ENCODE assay signal across 17 mouse cellular contexts in genomic region chr5:122402160-122402559, GRCm38 (mm10). TPM values are rescaled to one million over a fixed set of nuclear protein-coding genes. Genes with fewer than 3 reads are reported as not detected.
DNase-seq lines count a peak whose midpoint lies in the region; ATAC-seq and TF ChIP-seq lines count a peak whose summit lies in the region.
"Had no signal": no experiment of that assay in that cellular context is flagged by ENCODE, and none has a peak within 500 bp of the region (broad histone marks: within the 10 kb centered on the region; RNA-seq: fewer than 3 reads in every experiment).

No protein-coding gene starts in this region.

- H3K4me2 ChIP-seq in heart, embryonic 15.5 days: no peak overlapping the region
- no peak overlapping the region for H3K4me2 ChIP-seq in heart, embryonic 12.5 days
- H3K4me2 ChIP-seq in intestine, postnatal 0 days (replicated peaks; ENCODE audit: low read depth): no peak overlapping the region
- no peak overlapping the region for H3K4me2 ChIP-seq in intestine, embryonic 16.5 days (ENCODE audit: low read depth, low read length)
- H3K4me2 ChIP-seq: limb, embryonic 15.5 days; midbrain, embryonic 12.5 days had no signal

- no peaks in the 10 kb centered on the region for H3K9me3 ChIP-seq in heart, embryonic 15.5 days (replicated peaks)
- H3K9me3 ChIP-seq in heart, embryonic 12.5 days (replicated peaks): no peaks in the 10 kb centered on the region
- H3K9me3 ChIP-seq in intestine, postnatal 0 days (ENCODE audit: control insufficient read depth): no peaks in the 10 kb centered on the region
- H3K9me3 ChIP-seq in intestine, embryonic 16.5 days (ENCODE audit: control insufficient read depth, low read length): no peaks in the 10 kb centered on the region
- H3K9me3 ChIP-seq: limb, embryonic 15.5 days; midbrain, embryonic 12.5 days had no signal

- DNase-seq in left cerebral cortex, adult 2 months (ENCODE audit: extremely low spot score in 1 of 2, low spot score in 2 of 2): no peak
- no peak for DNase-seq in left cerebral cortex, postnatal 36 days (ENCODE audit: low spot score in 2 of 2)
- DNase-seq in thymus, postnatal 25 days: no peak
- DNase-seq: adrenal gland, adult 8-10 months; cerebellum, adult 9-10 months; gastrocnemius, postnatal 36 days; liver, postnatal 0 days; thymus, adult 2 months had no signal

- H3K9ac ChIP-seq in heart, embryonic 15.5 days: no peak overlapping the region
- H3K9ac ChIP-seq in heart, embryonic 12.5 days: no peak overlapping the region
- H3K9ac ChIP-seq in intestine, postnatal 0 days (ENCODE audit: low read depth, low read length): no peak overlapping the region
- no peak overlapping the region for H3K9ac ChIP-seq in intestine, embryonic 16.5 days (ENCODE audit: low read depth, low read length)
- H3K9ac ChIP-seq: limb, embryonic 15.5 days; liver, postnatal 0 days; midbrain, embryonic 12.5 days had no signal

- H3K36me3 ChIP-seq in heart, embryonic 15.5 days: peaks cover 47% of the 10 kb centered on the region
- H3K36me3 ChIP-seq in heart, embryonic 12.5 days: peaks cover 83% of the 10 kb centered on the region
- H3K36me3 ChIP-seq in intestine, postnatal 0 days (ENCODE audit: control insufficient read depth, insufficient read depth): peaks cover 82% of the 10 kb centered on the region
- peaks cover 12% of the 10 kb centered on the region for H3K36me3 ChIP-seq in intestine, embryonic 16.5 days (ENCODE audit: control insufficient read depth, insufficient read depth, low read length)
- H3K36me3 ChIP-seq in small intestine, adult 2 months (ENCODE audit: control insufficient read depth, insufficient read depth, low read length): peaks cover 81% of the 10 kb centered on the region

- no peak for TF ChIP-seq POLR2A in small intestine, adult 2 months (IDR thresholded peaks at IDR 0.05; ENCODE audit: low read depth, low read length)

- H3K27ac ChIP-seq in heart, embryonic 15.5 days: peak overlapping the region; percentile 66
- no peak overlapping the region for H3K27ac ChIP-seq in heart, embryonic 12.5 days (ENCODE audit: poor library complexity, severe bottlenecking)
- H3K27ac ChIP-seq in intestine, postnatal 0 days (ENCODE audit: low read depth, low read length): 0 out of 2 replicates have a peak overlapping the region, but pooled peaks have one; percentile 7
- no peak overlapping the region for H3K27ac ChIP-seq in intestine, embryonic 16.5 days (ENCODE audit: low read length)
- peak overlapping the region; percentile 69 for H3K27ac ChIP-seq in left cerebral cortex, adult 2 months
- peak overlapping the region; percentile 21; the same call in 1 of the 2 replicates for H3K27ac ChIP-seq in small intestine, adult 2 months (ENCODE audit: insufficient read depth, low read depth, low read length)
- H3K27ac ChIP-seq: embryonic facial prominence, embryonic 10.5 days; limb, embryonic 15.5 days; midbrain, embryonic 12.5 days had no signal

- 85% methylated on average over 13 of the region's 13 CpGs for WGBS in heart, embryonic 15.5 days
- WGBS in heart, embryonic 12.5 days: 91% methylated on average over 13 of the region's 13 CpGs
- WGBS in intestine, postnatal 0 days: 78% methylated on average over 13 of the region's 13 CpGs
- 71% methylated on average over 13 of the region's 13 CpGs for WGBS in intestine, embryonic 16.5 days
- WGBS in small intestine, adult 2 months: 85% methylated on average over 13 of the region's 13 CpGs

- no peak for TF ChIP-seq CTCF in intestine, postnatal 0 days (IDR thresholded peaks at IDR 0.05; ENCODE audit: low read depth)
- TF ChIP-seq CTCF in left cerebral cortex, adult 2 months (IDR thresholded peaks at IDR 0.05): no peak
- TF ChIP-seq CTCF in small intestine, adult 2 months (IDR thresholded peaks at IDR 0.05; ENCODE audit: extremely low read depth, insufficient read length, insufficient replicate concordance, low read depth, low read length): no peak

- peaks cover 37% of the 10 kb centered on the region for H3K4me1 ChIP-seq in heart, embryonic 15.5 days (replicated peaks)
- peaks cover 26% of the 10 kb centered on the region for H3K4me1 ChIP-seq in heart, embryonic 12.5 days (replicated peaks)
- no peaks in the 10 kb centered on the region for H3K4me1 ChIP-seq in intestine, postnatal 0 days (replicated peaks; ENCODE audit: control insufficient read depth, insufficient read depth, low read length)
- H3K4me1 ChIP-seq in intestine, embryonic 16.5 days (ENCODE audit: control insufficient read depth, insufficient read depth, low read length): no peaks in the 10 kb centered on the region
- H3K4me1 ChIP-seq in small intestine, adult 2 months (ENCODE audit: control insufficient read depth, insufficient read depth, insufficient read length, low read length): no peaks in the 10 kb centered on the region; the same call in none of the 2 replicates
- H3K4me1 ChIP-seq: embryonic facial prominence, embryonic 10.5 days; limb, embryonic 15.5 days; midbrain, embryonic 12.5 days had no signal

- H3K27me3 ChIP-seq in heart, embryonic 15.5 days: no peaks in the 10 kb centered on the region
- no peaks in the 10 kb centered on the region for H3K27me3 ChIP-seq in heart, embryonic 12.5 days (replicated peaks)
- H3K27me3 ChIP-seq in intestine, postnatal 0 days (replicated peaks; ENCODE audit: control insufficient read depth, insufficient read depth, low read length): no peaks in the 10 kb centered on the region
- H3K27me3 ChIP-seq in intestine, embryonic 16.5 days (replicated peaks; ENCODE audit: control insufficient read depth, insufficient read depth, low read length): no peaks in the 10 kb centered on the region
- no peaks in the 10 kb centered on the region for H3K27me3 ChIP-seq in small intestine, adult 2 months (ENCODE audit: control insufficient read depth, insufficient read depth, low read length)
- H3K27me3 ChIP-seq: limb, embryonic 15.5 days; midbrain, embryonic 12.5 days; Patski had no signal

- no peak overlapping the region for H3K4me3 ChIP-seq in heart, embryonic 15.5 days
- no peak overlapping the region for H3K4me3 ChIP-seq in heart, embryonic 12.5 days
- H3K4me3 ChIP-seq in intestine, postnatal 0 days (ENCODE audit: low read depth, low read length): no peak overlapping the region
- no peak overlapping the region for H3K4me3 ChIP-seq in intestine, embryonic 16.5 days (ENCODE audit: low read length)
- no peak overlapping the region for H3K4me3 ChIP-seq in left cerebral cortex, adult 2 months
- no peak overlapping the region for H3K4me3 ChIP-seq in small intestine, adult 2 months (ENCODE audit: low read depth, low read length)
- H3K4me3 ChIP-seq: embryonic facial prominence, embryonic 10.5 days; limb, embryonic 15.5 days; midbrain, embryonic 12.5 days had no signal

- ATAC-seq in heart, embryonic 15.5 days (replicated peaks; ENCODE audit: insufficient number of reproducible peaks, insufficient read depth, low FRiP score, low read depth): no peak
- ATAC-seq in heart, embryonic 12.5 days (ENCODE audit: insufficient number of reproducible peaks, low FRiP score): no peak
- ATAC-seq in intestine, postnatal 0 days: no peak
- ATAC-seq in intestine, embryonic 16.5 days: no peak
- ATAC-seq: liver, postnatal 0 days; Patski had no signal

- intact Hi-C loops in left cerebral cortex, adult 2 months (cut with DNase I): loop anchor here (5.0 kb wide), 1 partner anchor 325 kb away; no protein-coding TSS in a partner anchor
- intact Hi-C loops in left cerebral cortex, postnatal 36 days (cut with DNase I): loop anchor here (5.0 kb wide), 1 partner anchor 325 kb away; no protein-coding TSS in a partner anchor

RNA-seq across cellular contexts. Expression of gene Arpc3, which starts 10.5 kb away (rescaled TPM):
- polyA plus RNA-seq in heart, embryonic 15.5 days (2015; fragmentation: Nextera tagmentation; extraction: Ambion mirVana): 98.6 and 103 TPM in 2 replicates
- polyA plus RNA-seq in heart, embryonic 12.5 days (2016; fragmentation: Nextera tagmentation; extraction: Ambion mirVana): 105 and 109 TPM in 2 replicates
- 166 and 171 TPM in 2 replicates for polyA plus RNA-seq in intestine, postnatal 0 days (2015; fragmentation: Nextera tagmentation; extraction: Ambion mirVana)
- 161 and 164 TPM in 2 replicates for polyA plus RNA-seq in intestine, embryonic 16.5 days (2015; fragmentation: Nextera tagmentation; extraction: Ambion mirVana)
- total RNA-seq in left cerebral cortex, adult 2 months (2021): 100 to 1,000 TPM; 200 to 216 TPM
- 100 to 1,000 TPM; 211 to 225 TPM for total RNA-seq in left cerebral cortex, postnatal 36 days (2021)
- polyA plus RNA-seq in small intestine, adult 2 months (2012; rRNA removed): 46.5 and 105 TPM in 2 replicates

RNA-seq across cellular contexts. Expression of gene Anapc7, which starts 19.3 kb away (rescaled TPM):
- polyA plus RNA-seq in heart, embryonic 15.5 days (2015; fragmentation: Nextera tagmentation; extraction: Ambion mirVana): 30.2 and 38.5 TPM in 2 replicates
- 32.0 and 35.4 TPM in 2 replicates for polyA plus RNA-seq in heart, embryonic 12.5 days (2016; fragmentation: Nextera tagmentation; extraction: Ambion mirVana)
- polyA plus RNA-seq in intestine, postnatal 0 days (2015; fragmentation: Nextera tagmentation; extraction: Ambion mirVana): 22.5 and 22.8 TPM in 2 replicates
- 35.9 and 40.1 TPM in 2 replicates for polyA plus RNA-seq in intestine, embryonic 16.5 days (2015; fragmentation: Nextera tagmentation; extraction: Ambion mirVana)
- 10 to 100 TPM; 28.6 to 29.5 TPM for total RNA-seq in left cerebral cortex, adult 2 months (2021)
- 10 to 100 TPM; 31.5 to 34.0 TPM for total RNA-seq in left cerebral cortex, postnatal 36 days (2021)
- 9.1 and 17.2 TPM in 2 replicates for polyA plus RNA-seq in small intestine, adult 2 months (2012; rRNA removed)

RNA-seq across cellular contexts. Expression of gene Fam216a, which starts 30.0 kb away (rescaled TPM):
- polyA plus RNA-seq in heart, embryonic 15.5 days (2015; fragmentation: Nextera tagmentation; extraction: Ambion mirVana): 43.7 and 53.7 TPM in 2 replicates
- polyA plus RNA-seq in heart, embryonic 12.5 days (2016; fragmentation: Nextera tagmentation; extraction: Ambion mirVana): 59.3 and 64.2 TPM in 2 replicates
- polyA plus RNA-seq in intestine, postnatal 0 days (2015; fragmentation: Nextera tagmentation; extraction: Ambion mirVana): 15.1 and 15.9 TPM in 2 replicates
- polyA plus RNA-seq in intestine, embryonic 16.5 days (2015; fragmentation: Nextera tagmentation; extraction: Ambion mirVana): 31.8 and 34.0 TPM in 2 replicates
- total RNA-seq in left cerebral cortex, adult 2 months (2021): 10 to 100 TPM; 68.0 to 73.4 TPM
- total RNA-seq in left cerebral cortex, postnatal 36 days (2021): 10 to 100 TPM; 69.7 to 73.1 TPM
- 3.2 and 3.5 TPM in 2 replicates for polyA plus RNA-seq in small intestine, adult 2 months (2012; rRNA removed)

RNA-seq across cellular contexts. Expression of gene Gpn3, which starts 30.5 kb away (rescaled TPM):
- polyA plus RNA-seq in heart, embryonic 15.5 days (2015; fragmentation: Nextera tagmentation; extraction: Ambion mirVana): 49.4 and 51.7 TPM in 2 replicates
- 58.7 and 59.1 TPM in 2 replicates for polyA plus RNA-seq in heart, embryonic 12.5 days (2016; fragmentation: Nextera tagmentation; extraction: Ambion mirVana)
- 34.1 and 37.3 TPM in 2 replicates for polyA plus RNA-seq in intestine, postnatal 0 days (2015; fragmentation: Nextera tagmentation; extraction: Ambion mirVana)
- polyA plus RNA-seq in intestine, embryonic 16.5 days (2015; fragmentation: Nextera tagmentation; extraction: Ambion mirVana): 55.0 and 59.2 TPM in 2 replicates
- 10 to 100 TPM; 24.9 to 27.5 TPM for total RNA-seq in left cerebral cortex, adult 2 months (2021)
- 10 to 100 TPM; 24.4 to 25.7 TPM for total RNA-seq in left cerebral cortex, postnatal 36 days (2021)
- polyA plus RNA-seq in small intestine, adult 2 months (2012; rRNA removed): 22.4 and 32.6 TPM in 2 replicates

RNA-seq across cellular contexts. Expression of gene Vps29, which starts 48.0 kb away (rescaled TPM):
- 177 and 206 TPM in 2 replicates for polyA plus RNA-seq in heart, embryonic 15.5 days (2015; fragmentation: Nextera tagmentation; extraction: Ambion mirVana)
- 219 and 232 TPM in 2 replicates for polyA plus RNA-seq in heart, embryonic 12.5 days (2016; fragmentation: Nextera tagmentation; extraction: Ambion mirVana)
- polyA plus RNA-seq in intestine, postnatal 0 days (2015; fragmentation: Nextera tagmentation; extraction: Ambion mirVana): 333 and 338 TPM in 2 replicates
- 289 and 291 TPM in 2 replicates for polyA plus RNA-seq in intestine, embryonic 16.5 days (2015; fragmentation: Nextera tagmentation; extraction: Ambion mirVana)
- total RNA-seq in left cerebral cortex, adult 2 months (2021): 100 to 1,000 TPM; 180 to 190 TPM
- 100 to 1,000 TPM; 185 to 191 TPM for total RNA-seq in left cerebral cortex, postnatal 36 days (2021)
- 31.4 and 36.6 TPM in 2 replicates for polyA plus RNA-seq in small intestine, adult 2 months (2012; rRNA removed)

Comparison
In these comparisons a context has a peak if more than half of its experiments do, and no peak if none do; other contexts are left out.
1. H3K27ac ChIP-seq: peak in heart, embryonic 15.5 days (single experiment), intestine, postnatal 0 days (single experiment), left cerebral cortex, adult 2 months (single experiment) and small intestine, adult 2 months (single experiment); none in heart, embryonic 12.5 days (single experiment) and intestine, embryonic 16.5 days (single experiment).